Mouse (Mus musculus) E14TG2a.4 (cell line): ENCODE measurements around the gene E430018J23Rik.
A peak's percentile ranks its signal among the peaks of the same experiment; 100 is the strongest.
"Not testable (repeated sequence)": the region's sequence is repeated elsewhere in the genome, so short reads cannot be mapped to it uniquely, and the experiment has no call there.

Experiments
- H3K27me3 ChIP-seq: 2 replicates; pipeline ENCODE4 v1.6.1; 2014; ENCODE audit warnings: low read length, control low read depth; ENCODE audit not compliant: insufficient read depth
- H3K36me3 ChIP-seq: 2 replicates; pipeline ENCODE4 v1.6.1; 2014; ENCODE audit warnings: low read length, control low read depth; ENCODE audit not compliant: insufficient read depth
- H3K4me1 ChIP-seq: replicated peaks from 2 replicates; pipeline ENCODE4 v1.6.1; 2014; ENCODE audit warnings: low read depth, low read length, control low read depth
- H3K4me3 ChIP-seq: replicated peaks from 2 replicates; pipeline ENCODE4 v1.5.1; 2014; ENCODE audit warnings: mild to moderate bottlenecking, low read length
- H3K9me3 ChIP-seq: 2 replicates; pipeline ENCODE4 v1.6.1; 2014; ENCODE audit warnings: low read length, control low read depth
- CTCF ChIP-seq: conservative IDR thresholded peaks from 2 replicates; pipeline ENCODE4 v1.5.1; 2014; ENCODE audit warnings: low read length
- NANOG ChIP-seq: IDR thresholded peaks from 2 replicates; pipeline ENCODE4 v1.6.1; 2014; ENCODE audit warnings: borderline replicate concordance, low read length, mixed read lengths
- POU5F1 ChIP-seq: IDR thresholded peaks from 2 replicates; pipeline ENCODE4 v1.6.1; 2014; ENCODE audit warnings: low read length, borderline replicate concordance

E430018J23Rik gene

DNA sequence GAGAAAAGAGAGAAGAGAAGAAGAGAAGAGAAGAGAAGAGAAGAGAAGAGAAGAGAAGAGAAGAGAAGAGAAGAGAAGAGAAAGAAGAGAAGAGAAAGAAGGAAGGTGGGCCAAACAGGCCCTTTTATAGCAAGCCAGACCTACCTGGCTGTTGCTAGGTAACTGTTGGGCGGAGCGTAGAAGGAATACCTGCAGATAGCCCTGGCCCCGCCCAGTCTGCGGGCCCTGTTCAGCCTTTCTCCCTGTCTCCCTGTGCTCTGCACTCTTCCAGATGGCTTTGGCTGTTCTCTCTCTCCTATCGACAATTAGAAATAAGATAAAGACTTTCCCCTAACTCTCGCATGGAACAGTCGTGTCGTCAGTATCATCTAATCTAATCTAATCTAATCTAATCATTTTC is 46.8 kb downstream of the E430018J23Rik start:
- H3K4me1 ChIP-seq: peaks cover 43% of the 10 kb centered on the region
- H3K4me3 ChIP-seq: peak overlapping the region; percentile 97
- no peaks in the 10 kb centered on the region for H3K36me3 ChIP-seq
- TF ChIP-seq NANOG: no peak
- TF ChIP-seq POU5F1: no peak
- TF ChIP-seq CTCF: no peak
- no peaks in the 10 kb centered on the region for H3K9me3 ChIP-seq
- peaks cover 29% of the 10 kb centered on the region for H3K27me3 ChIP-seq

DNA sequence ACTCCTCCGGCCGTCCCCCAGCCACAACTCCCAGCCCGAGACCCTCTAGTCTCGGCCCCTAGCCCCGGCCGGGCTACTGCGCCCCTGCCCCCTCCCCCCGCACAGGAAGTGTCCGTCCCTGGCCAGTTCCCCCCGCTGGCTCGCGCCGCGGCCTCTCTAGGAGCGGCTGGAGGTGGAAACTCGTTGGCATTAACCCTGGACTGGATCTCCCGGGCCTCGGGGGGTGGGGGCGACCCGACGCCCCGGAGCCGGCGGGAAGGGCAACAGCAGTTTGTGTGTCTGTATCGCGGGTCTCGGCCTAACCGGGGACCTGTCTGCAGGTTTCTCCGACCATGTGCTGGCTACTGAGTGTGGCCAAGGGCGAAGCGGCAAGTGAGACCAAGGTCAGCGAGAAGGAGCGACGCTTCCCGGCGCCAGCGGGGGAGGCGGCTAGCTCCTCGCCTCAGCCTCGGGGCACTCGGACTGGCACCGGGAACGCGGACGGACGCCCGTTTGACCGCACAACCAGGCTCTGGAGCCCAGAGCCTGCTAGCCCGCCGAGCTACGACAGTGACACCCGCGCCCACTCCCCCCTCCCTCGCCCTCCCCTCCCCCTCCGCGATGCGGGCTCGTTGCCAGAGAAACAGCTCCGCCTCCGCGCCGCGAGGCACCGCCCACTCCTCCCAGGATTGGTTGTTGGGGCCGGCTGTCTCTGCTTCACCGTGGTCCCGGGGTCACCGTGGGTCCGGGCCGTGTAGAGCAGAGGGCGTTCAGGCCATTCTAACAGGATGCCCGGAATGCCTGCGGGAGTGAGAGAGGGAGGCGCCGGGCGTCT is 47.7 kb downstream of the E430018J23Rik start, which contains the start of gene Zfp768:
TSS of gene Zfp768 (minus strand) at position 78 of the 814 bp plus-strand sequence.
- Histone ChIP-seq H3K4me3 (peak within 1 kb of the TSS; percentile 97), H3K9me3 (no peaks in the 10 kb centered on the region), H3K36me3 (no peaks in the 10 kb centered on the region), H3K4me1 (peaks cover 50% of the 10 kb centered on the region), H3K27me3 (peaks cover 29% of the 10 kb centered on the region)
- TF ChIP-seq POU5F1 (no peak), CTCF (no peak), NANOG (no peak)

DNA sequence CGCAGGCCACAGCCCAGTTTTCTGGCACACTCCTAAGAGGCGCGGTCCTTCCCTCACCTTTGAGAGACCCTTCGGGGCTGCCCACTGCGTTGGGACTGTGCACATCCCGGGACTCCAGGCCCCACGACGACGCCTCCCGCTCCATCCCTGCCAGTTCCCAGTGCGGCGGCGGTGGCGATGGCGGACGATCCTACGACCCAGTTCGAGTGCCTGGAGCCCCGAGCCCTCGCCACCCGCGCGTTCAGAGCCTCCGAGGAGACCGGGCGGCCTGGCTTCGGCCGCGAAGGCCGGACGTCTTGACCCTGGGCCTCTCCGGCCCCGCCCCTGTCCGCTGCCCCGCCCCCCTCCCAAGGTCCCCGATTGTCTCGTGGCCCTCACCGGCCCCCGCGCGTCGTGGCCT is 48.3 kb downstream of the E430018J23Rik start:
- Histone ChIP-seq H3K4me3 (peak overlapping the region; percentile 97), H3K4me1 (peaks cover 50% of the 10 kb centered on the region), H3K9me3 (no peaks in the 10 kb centered on the region), H3K36me3 (no peaks in the 10 kb centered on the region), H3K27me3 (peaks cover 29% of the 10 kb centered on the region)
- no peak for TF ChIP-seq POU5F1
- TF ChIP-seq CTCF: no peak
- TF ChIP-seq NANOG: no peak

DNA sequence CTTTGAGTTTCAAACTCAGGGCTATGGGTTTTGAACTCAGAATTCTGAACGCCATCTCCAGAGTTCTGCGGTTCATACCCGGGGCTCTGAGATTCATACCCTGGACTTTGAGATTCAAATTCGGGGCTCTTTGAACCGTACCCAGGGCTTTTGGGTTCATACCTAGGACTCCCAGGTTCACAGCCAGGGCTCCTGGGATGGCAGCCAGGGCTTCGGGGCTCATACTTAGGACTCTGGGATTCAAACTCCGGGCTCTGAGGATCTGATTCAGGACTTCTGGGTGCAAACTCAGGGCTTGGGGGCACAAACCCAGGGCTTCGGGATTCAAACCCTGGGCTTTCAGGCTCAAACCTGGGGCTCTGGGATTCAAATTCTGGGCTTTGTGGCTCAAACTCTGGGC is 49.1 kb downstream of the E430018J23Rik start:
- H3K4me1 ChIP-seq: peaks cover 53% of the 10 kb centered on the region
- no peaks in the 10 kb centered on the region for H3K36me3 ChIP-seq
- peaks cover 29% of the 10 kb centered on the region for H3K27me3 ChIP-seq
- TF ChIP-seq CTCF (no peak), NANOG (no peak), POU5F1 (no peak)
- peak overlapping the region; percentile 97 for H3K4me3 ChIP-seq
- H3K9me3 ChIP-seq: no peaks in the 10 kb centered on the region

DNA sequence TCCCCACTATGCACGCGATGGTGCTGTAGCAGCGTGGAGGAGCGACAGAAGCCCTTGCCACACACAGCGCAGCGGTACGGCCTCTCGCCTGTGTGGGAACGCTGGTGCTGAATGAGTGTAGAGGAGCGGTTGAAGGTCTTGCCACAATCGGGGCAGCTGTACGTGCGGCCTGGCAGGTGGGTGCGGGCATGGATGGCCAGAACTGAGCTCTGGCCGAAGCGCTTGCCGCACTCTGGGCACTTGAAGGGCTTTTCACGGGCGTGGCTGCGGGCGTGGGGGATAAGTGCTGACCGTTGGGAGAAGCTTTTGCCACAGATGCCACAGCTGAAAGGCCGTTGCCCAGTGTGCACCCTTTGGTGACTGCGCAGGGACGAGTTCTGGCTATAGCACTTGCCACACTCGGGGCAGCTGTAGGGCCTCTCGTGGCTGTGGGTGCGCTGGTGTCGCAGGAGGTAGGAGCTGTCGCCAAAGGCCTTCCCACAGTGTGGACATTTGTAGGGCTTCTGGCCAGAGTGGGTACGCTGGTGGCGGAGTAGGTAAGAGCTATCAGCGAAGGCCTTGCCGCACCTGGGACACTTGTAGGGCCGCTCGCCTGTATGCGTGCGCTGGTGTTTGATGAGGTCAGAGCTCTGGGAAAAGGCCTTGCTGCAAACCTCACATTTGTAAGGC is 49.9 kb downstream of the E430018J23Rik start:
- Histone ChIP-seq H3K27me3 (peaks cover 29% of the 10 kb centered on the region), H3K9me3 (no peaks in the 10 kb centered on the region), H3K36me3 (no peaks in the 10 kb centered on the region), H3K4me3 (peak overlapping the region; percentile 97), H3K4me1 (peaks cover 53% of the 10 kb centered on the region)
- TF ChIP-seq POU5F1 (no peak), NANOG (no peak), CTCF (no peak)

DNA sequence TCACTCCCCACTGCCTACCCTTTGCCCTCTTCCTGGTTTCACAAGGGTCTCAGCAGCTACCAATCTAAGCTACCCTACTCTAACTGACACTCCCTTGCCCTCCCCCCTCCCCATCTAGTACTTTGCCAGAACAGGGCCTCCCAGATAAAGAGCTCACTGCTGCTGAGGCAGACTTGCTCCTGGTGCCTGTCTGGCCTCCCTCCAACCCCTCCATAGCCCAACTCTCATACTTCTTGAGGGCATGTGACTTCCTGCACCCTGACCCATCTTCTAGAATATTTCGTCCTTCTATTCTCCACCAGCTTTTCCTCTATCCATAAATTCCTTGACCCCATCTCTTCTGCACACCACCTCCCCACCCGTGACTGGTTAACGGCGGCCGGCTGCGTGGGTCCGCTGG is 50.5 kb downstream of the E430018J23Rik start:
- H3K36me3 ChIP-seq: no peaks in the 10 kb centered on the region
- H3K27me3 ChIP-seq: peaks cover 29% of the 10 kb centered on the region
- TF ChIP-seq NANOG (no peak), POU5F1 (no peak), CTCF (no peak)
- peak overlapping the region; percentile 97 for H3K4me3 ChIP-seq
- no peaks in the 10 kb centered on the region for H3K9me3 ChIP-seq
- peaks cover 53% of the 10 kb centered on the region for H3K4me1 ChIP-seq

DNA sequence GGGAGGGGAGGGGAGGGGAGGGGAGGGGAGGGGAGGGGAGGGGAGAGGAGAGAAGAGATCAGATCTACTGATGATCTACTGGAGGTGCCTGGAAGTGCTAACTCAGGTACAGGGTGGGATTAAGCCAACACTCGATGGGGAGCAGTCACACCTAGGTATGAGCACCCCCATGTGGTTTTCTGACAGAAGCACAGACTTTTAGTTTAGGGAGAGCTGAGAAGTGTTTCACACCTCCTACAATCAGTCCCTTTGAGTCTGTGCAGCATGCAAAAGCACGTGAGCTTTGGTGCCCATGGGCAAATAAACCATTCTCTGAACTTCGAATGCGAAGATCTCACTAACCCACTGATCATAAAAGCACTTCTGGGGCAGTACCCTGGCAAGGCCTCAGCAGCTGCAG is 51.1 kb downstream of the E430018J23Rik start:
- TF ChIP-seq CTCF (peak; percentile 17), NANOG (no peak)
- H3K36me3 ChIP-seq: no peaks in the 10 kb centered on the region
- peaks cover 29% of the 10 kb centered on the region for H3K27me3 ChIP-seq
- peaks cover 53% of the 10 kb centered on the region for H3K4me1 ChIP-seq
- H3K4me3 ChIP-seq: no peak overlapping the region
- no peaks in the 10 kb centered on the region for H3K9me3 ChIP-seq

DNA sequence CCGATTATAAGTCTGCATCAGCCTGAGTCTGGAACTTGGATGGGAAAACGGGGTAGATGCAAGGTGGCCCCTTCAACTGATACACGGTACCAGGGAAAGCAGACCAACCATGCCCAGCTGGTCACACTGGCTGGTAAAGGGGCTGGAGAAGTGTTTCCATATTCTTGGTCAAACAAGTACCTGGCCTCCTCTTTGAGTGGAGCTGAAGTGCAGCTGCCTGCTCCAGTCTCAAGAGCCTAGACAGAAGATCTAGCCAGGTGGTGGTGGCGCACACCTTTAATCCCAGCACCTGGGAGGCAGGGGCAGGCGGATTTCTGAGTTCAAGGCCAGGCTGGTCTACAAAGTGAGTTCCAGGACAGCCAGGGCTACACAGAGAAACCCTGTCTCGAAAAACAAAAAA is 51.6 kb downstream of the E430018J23Rik start:
- H3K36me3 ChIP-seq, H3K4me3 ChIP-seq, H3K9me3 ChIP-seq: not testable (repeated sequence)
- Histone ChIP-seq H3K27me3 (peaks cover 29% of the 10 kb centered on the region), H3K4me1 (peaks cover 49% of the 10 kb centered on the region)
